Mouse (Mus musculus) forebrain, embryonic 14.5 days (tissue): Measurements from ENCODE around the gene Zbtb1. TPM values are rescaled to one million over a fixed set of nuclear protein-coding genes. Genes with fewer than 3 reads are reported as not detected.
A peak's percentile ranks its signal among the peaks of the same experiment; 100 is the strongest.

Source experiments
- ATAC-seq: fragments of 200-750 bp; cut with Nextera tagmentation; 2 replicates; pipeline ENCODE4 v1.8.0; 2017; ENCODE audit warnings: mild to moderate bottlenecking, moderate library complexity
- DNase-seq: peaks from one replicate; pipeline ENCODE4 v3.0.0-alpha.2; 2015; ENCODE audit warnings: low spot score
- H3K27ac ChIP-seq: fragments of 300-500 bp; sonication (generic); 2 replicates; pipeline ENCODE4 v1.5.1; 2014; ENCODE audit warnings: low read depth, mild to moderate bottlenecking, control low read depth, low read length, moderate library complexity
- H3K27me3 ChIP-seq: fragments of 300-500 bp; sonication (generic); replicated peaks from 2 replicates; pipeline ENCODE4 v1.6.1; 2014; ENCODE audit warnings: low read length, control low read depth, mixed read lengths; ENCODE audit not compliant: control insufficient read depth, insufficient read depth
- H3K36me3 ChIP-seq: fragments of 300-500 bp; sonication (generic); 2 replicates; pipeline ENCODE4 v1.6.1; 2014; ENCODE audit warnings: low read length, control low read depth; ENCODE audit not compliant: control insufficient read depth, insufficient read depth
- H3K4me1 ChIP-seq: fragments of 300-500 bp; sonication (generic); 2 replicates; pipeline ENCODE4 v1.6.1; 2014; ENCODE audit warnings: antibody characterized with exemption, low read length, control low read depth; ENCODE audit not compliant: control insufficient read depth, insufficient read depth
- H3K4me2 ChIP-seq: fragments of 300-500 bp; sonication (generic); 2 replicates; pipeline ENCODE4 v1.6.1; 2014; ENCODE audit warnings: mild to moderate bottlenecking, control low read depth, low read length
- H3K4me3 ChIP-seq: fragments of 300-500 bp; sonication (generic); 2 replicates; pipeline ENCODE4 v1.5.1; 2014; ENCODE audit warnings: low read depth, low read length, control low read depth
- H3K9ac ChIP-seq: fragments of 300-500 bp; sonication (generic); 2 replicates; pipeline ENCODE4 v1.6.1; 2014; ENCODE audit warnings: mild to moderate bottlenecking, low read length, control low read depth, moderate library complexity
- H3K9me3 ChIP-seq: fragments of 300-500 bp; sonication (generic); replicated peaks from 2 replicates; pipeline ENCODE4 v1.6.1; 2016; ENCODE audit warnings: low read length, control low read depth, mixed read lengths; ENCODE audit not compliant: control insufficient read depth
- WGBS: fragments of 180-500 bp; shearing (Covaris S2); extraction: QIAGEN DNeasy Blood & Tissue Kit; methylation state at CpG from one replicate; pipeline ENCODE4 v1.1.7; 2014; 5-methylcytosine and 5-hydroxymethylcytosine counted together
- polyA plus RNA-seq: library from polyadenylated mRNA; unstranded; fragments of >200 nt; fragmentation: Nextera tagmentation; extraction: Ambion mirVana; gene quantifications from 2 replicates; pipeline ENCODE4 v1.2.1, GENCODE M21; 2014

Zbtb1 gene
- polyA plus RNA-seq, 1 experiment from 2014 or later: 4.2 TPM

GRCm38 (mm10) chr12:76341080-76341479, 29.0 kb upstream of the Zbtb1 start:
- 6% methylated on average over 4 of the region's 4 CpGs for WGBS
- Histone ChIP-seq H3K36me3 (0 out of 2 replicates have a peak, but pooled peaks cover 9% of the 10 kb centered on the region), H3K4me2 (no peak overlapping the region), H3K27me3 (no peaks in the 10 kb centered on the region), H3K4me1 (no peaks in the 10 kb centered on the region), H3K9ac (no peak overlapping the region), H3K9me3 (no peaks in the 10 kb centered on the region), H3K27ac (no peak overlapping the region), H3K4me3 (no peak overlapping the region)
- DNase-seq (peak; percentile 83), ATAC-seq (peak; percentile 57; the same call in 1 of the 2 replicates)

DNA sequence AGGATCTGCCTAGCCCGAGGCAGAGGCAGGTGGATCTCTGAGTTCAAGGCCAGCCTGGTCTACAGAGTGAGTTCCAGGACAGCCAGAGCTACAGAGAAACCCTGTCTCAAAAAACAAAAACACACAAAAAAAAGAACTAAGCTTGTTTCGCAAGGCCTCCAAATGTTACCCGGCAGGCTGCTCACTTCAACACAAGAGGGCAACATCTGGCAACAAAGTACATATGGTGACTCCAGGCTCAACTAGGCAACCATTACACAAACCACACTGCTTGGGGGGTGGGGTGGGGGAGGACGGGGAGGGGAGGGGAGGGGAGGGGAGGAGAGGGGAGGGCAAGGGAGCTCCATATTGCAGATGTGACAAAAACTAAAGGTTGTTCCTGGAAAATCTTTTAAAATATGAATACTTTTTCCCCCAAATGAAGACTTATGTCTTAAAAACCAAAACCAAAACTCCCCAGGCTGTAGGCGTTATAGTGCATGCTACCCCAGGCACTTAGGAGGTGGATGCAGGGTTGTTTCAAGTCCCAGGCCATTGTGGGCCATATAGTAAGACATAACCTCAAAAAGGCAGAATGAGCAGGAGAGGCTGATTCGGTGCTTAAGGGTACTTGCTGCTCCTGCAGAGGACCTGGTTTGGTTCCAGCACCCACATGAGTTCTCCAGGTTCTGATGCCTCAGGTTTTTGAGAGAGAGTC, 24.2 kb upstream of the Zbtb1 start:
- ATAC-seq (no peak), DNase-seq (no peak)
- no peak overlapping the region for H3K27ac ChIP-seq
- H3K9ac ChIP-seq: no peak overlapping the region
- 83% methylated on average over 5 of the region's 6 CpGs for whole genome bisulfite sequencing
- no peak overlapping the region for H3K4me2 ChIP-seq
- H3K4me3 ChIP-seq: no peak overlapping the region
- H3K36me3 ChIP-seq: peaks cover 39% of the 10 kb centered on the region
- H3K9me3 ChIP-seq: no peaks in the 10 kb centered on the region
- no peaks in the 10 kb centered on the region for H3K27me3 ChIP-seq
- H3K4me1 ChIP-seq: no peaks in the 10 kb centered on the region

DNA sequence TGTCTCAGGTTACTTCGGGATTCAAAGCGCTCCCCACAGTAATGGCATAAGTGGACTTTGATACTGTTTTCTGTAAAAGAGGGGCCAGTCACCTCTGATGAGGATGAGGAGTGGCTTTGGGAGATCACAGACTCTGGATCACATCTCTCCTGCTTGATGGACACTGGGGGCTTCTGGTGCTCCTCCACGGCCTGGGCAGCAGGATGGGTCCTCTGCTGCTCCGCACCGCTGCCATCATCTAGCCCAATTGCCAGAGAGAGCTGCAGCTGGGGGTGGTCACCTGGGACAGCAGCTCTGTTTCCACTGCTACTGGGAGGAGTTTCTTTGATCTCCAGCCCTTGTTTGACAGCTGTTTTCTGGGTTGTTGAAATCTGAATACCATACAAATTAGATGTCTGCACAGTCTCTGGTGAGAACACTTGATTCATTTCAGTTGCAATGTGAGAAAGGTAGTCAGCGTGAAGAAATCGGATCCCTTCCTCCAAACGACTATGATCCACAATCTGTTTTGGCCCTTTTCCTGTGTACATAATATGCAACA, 20.3 kb upstream of the Zbtb1 start:
- Histone ChIP-seq H3K27me3 (no peaks in the 10 kb centered on the region), H3K9me3 (no peaks in the 10 kb centered on the region), H3K4me3 (no peak overlapping the region), H3K4me1 (no peaks in the 10 kb centered on the region), H3K36me3 (peaks cover 42% of the 10 kb centered on the region), H3K27ac (no peak overlapping the region), H3K4me2 (no peak overlapping the region), H3K9ac (no peak overlapping the region)
- ATAC-seq (no peak), DNase-seq (no peak)
- WGBS: 83% methylated on average over 8 of the region's 8 CpGs

GRCm38 (mm10) chr12:76360868-76361267, 9.2 kb upstream of the Zbtb1 start:
- H3K9me3 ChIP-seq: no peaks in the 10 kb centered on the region
- no peak for ATAC-seq
- H3K36me3 ChIP-seq: no peaks in the 10 kb centered on the region
- WGBS: 27% methylated on average over 1 of the region's 1 CpGs
- no peak for DNase-seq
- no peak overlapping the region for H3K4me2 ChIP-seq
- no peak overlapping the region for H3K4me3 ChIP-seq
- no peaks in the 10 kb centered on the region for H3K27me3 ChIP-seq
- no peak overlapping the region for H3K9ac ChIP-seq
- H3K27ac ChIP-seq: no peak overlapping the region
- H3K4me1 ChIP-seq: 0 out of 2 replicates have a peak, but pooled peaks cover under 1% of the 10 kb centered on the region

DNA sequence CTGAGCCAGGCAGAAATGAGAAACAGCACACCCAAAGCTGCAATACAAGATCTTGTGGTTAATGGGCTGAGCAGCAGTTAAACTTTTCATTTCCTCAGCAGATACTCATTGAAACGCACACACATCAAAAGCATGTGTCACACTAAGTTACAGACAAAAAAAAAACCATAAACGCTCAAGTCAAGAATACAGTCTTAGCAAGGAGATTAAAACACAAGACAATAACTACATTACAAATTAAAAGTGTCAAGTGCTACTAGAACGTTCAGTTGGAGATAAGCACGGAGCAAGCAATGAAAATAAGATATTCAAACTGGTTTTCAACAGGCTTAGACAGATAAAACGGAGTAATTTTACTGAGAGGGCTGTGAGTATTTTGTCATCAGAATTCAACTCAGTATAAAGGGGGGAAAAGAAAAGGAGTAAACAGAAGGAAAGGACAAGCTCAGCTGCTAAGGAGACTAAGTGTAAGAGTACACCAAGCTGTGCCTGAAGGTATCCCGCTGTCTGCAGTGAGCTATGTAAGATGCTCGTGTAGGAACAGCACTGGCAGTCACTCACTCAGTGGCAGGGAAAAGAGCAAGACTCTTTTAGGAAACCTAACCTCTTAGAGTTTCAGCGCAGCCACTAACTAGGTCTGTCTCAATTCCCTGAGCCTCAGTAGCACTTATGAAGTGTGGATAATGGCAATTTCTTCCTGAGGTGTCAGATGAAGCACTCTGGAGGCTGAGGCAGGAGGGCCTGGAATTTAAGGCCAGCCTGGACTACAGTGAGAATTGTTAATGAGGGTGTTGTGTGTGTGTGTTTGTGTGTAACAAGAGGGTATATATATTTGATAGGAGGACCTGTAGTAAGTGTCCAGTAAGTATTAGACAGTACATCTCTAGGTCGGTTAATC, 8.4 kb upstream of the Zbtb1 start:
- no peak for DNase-seq
- 66% methylated on average over 9 of the region's 9 CpGs for WGBS
- ATAC-seq: no peak
- 0 out of 2 replicates have a peak, but pooled peaks cover 6% of the 10 kb centered on the region for H3K4me1 ChIP-seq
- no peaks in the 10 kb centered on the region for H3K27me3 ChIP-seq
- H3K36me3 ChIP-seq: no peaks in the 10 kb centered on the region
- no peak overlapping the region for H3K4me2 ChIP-seq
- no peak overlapping the region for H3K9ac ChIP-seq
- no peak overlapping the region for H3K4me3 ChIP-seq
- H3K27ac ChIP-seq: no peak overlapping the region
- H3K9me3 ChIP-seq: no peaks in the 10 kb centered on the region

GRCm38 (mm10) chr12:76362303-76362676, 7.8 kb upstream of the Zbtb1 start:
- H3K4me2 ChIP-seq: no peak overlapping the region
- H3K27me3 ChIP-seq: no peaks in the 10 kb centered on the region
- 92% methylated on average over 9 of the region's 9 CpGs for WGBS
- H3K9ac ChIP-seq: no peak overlapping the region
- no peak overlapping the region for H3K4me3 ChIP-seq
- H3K4me1 ChIP-seq: peaks cover 8% of the 10 kb centered on the region
- no peaks in the 10 kb centered on the region for H3K36me3 ChIP-seq
- no peaks in the 10 kb centered on the region for H3K9me3 ChIP-seq
- no peak for ATAC-seq
- no peak for DNase-seq
- H3K27ac ChIP-seq: no peak overlapping the region

- WGBS: 88% methylated on average over 3 of the region's 3 CpGs
- DNase-seq: no peak
- no peak for ATAC-seq
Measured at GRCm38 (mm10) chr12:76366276-76366675, 3.8 kb upstream of the Zbtb1 start.

DNA sequence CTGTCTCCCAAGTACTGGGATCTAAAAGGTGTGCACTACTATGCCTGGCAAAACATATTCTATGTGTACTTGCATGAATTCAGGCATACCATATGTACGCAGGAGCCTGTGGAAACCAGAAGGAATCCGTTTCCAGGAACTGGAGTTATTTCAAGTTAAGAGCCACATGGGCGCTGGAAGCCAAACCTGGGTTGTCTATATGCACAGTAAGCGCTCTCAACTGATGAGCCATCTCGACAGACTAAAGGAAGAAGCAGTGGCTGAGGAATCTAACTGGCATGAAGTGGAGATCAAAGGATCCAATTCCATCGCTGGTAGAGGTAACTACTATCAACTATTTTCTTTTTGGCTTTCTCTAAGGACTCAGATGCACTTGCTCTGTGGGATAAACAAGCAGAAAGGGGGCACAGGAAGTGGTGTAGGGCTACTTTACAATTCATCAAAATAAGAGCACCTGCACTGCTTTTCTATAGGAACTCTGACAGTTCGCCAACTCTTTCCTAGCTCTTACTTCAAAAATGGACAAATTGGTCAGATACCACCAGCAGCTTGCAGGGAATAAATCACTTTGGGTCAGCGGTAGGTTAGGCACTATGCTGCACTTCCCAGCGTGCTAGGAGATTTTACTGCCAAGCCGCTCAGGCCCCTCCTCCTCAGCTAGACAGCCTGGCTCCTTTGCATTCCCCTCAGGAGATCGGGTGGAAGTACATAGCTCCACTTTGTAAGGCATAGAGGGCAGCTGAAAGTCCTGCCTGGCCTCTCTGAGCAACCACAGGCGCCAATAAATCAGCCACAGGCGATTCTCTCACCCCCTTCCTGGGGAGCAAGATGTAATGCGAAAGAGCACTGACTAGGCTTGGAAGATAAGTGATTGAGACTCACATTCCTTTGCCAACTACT, 2.7 kb upstream of the Zbtb1 start:
- H3K27ac ChIP-seq: peak overlapping the region; percentile 6; the same call in 1 of the 2 replicates
- DNase-seq: peak; percentile 41

More at GRCm38 (mm10) chr12:76366276-76366675, 3.8 kb upstream of the Zbtb1 start:
- Histone ChIP-seq H3K27me3 (no peaks in the 10 kb centered on the region), H3K4me3 (no peak overlapping the region), H3K4me1 (peaks cover 22% of the 10 kb centered on the region), H3K4me2 (no peak overlapping the region), H3K9me3 (no peaks in the 10 kb centered on the region), H3K9ac (no peak overlapping the region), H3K27ac (no peak overlapping the region), H3K36me3 (no peaks in the 10 kb centered on the region)

More for the DNA sequence above, 2.7 kb upstream of the Zbtb1 start:
- 27% methylated on average over 14 of the region's 14 CpGs for WGBS
- H3K9ac ChIP-seq: peak overlapping the region; percentile 98; the same call in 1 of the 2 replicates
- peaks cover 31% of the 10 kb centered on the region for H3K4me1 ChIP-seq
- H3K27me3 ChIP-seq: no peaks in the 10 kb centered on the region
- H3K4me3 ChIP-seq: no peak overlapping the region; the same call in 1 of the 2 replicates
- no peaks in the 10 kb centered on the region for H3K9me3 ChIP-seq
- H3K36me3 ChIP-seq: no peaks in the 10 kb centered on the region
- H3K4me2 ChIP-seq: peak overlapping the region; percentile 80
- ATAC-seq: no peak
